Mouse (Mus musculus) pancreas, adult 10 weeks (tissue): Measurements from ENCODE around the gene Scube2. TPM values are rescaled to one million over a fixed set of nuclear protein-coding genes. Genes with fewer than 3 reads are reported as not detected.

Experiments used
- polyA plus RNA-seq: library from polyadenylated mRNA; stranded (reverse); fragments of 350-450 nt; fragmentation: Illumina TruSeq; extraction: RNeasy Lipid Tissue Mini Kit (QIAGEN cat#74804); gene quantifications from one replicate; pipeline ENCODE4 v1.2.3, GENCODE M21; 2015; ENCODE audit warnings: low read depth, low replicate concordance; ENCODE audit not compliant: insufficient read depth

Gene Scube2
- not detected for polyA plus RNA-seq

GRCm38 (mm10) chr7:109865370-109866229 lies at the start of gene Scube2:
Scube2 (minus strand) TSS chr7:109865679.

GRCm38 (mm10) chr7:109781470-109782203 lies 83.8 kb downstream of the Scube2 start, which contains the start of gene Nrip3:
Nrip3 (minus strand) TSS chr7:109782025.

GRCm38 (mm10) chr7:109752008-109752925 lies 113.2 kb downstream of the Scube2 start, which contains the start of gene Tmem9b:
Tmem9b (minus strand) TSS chr7:109752875.

Other genes starting within 250 kb of the Scube2 start
- gene St5, start 162.1 kb downstream of the Scube2 start, polyA plus RNA-seq, result 25.0 TPM
- gene Akip1, start 162.0 kb downstream of the Scube2 start, polyA plus RNA-seq, result 4.5 TPM
- not detected for gene BC051019, start 141.8 kb downstream of the Scube2 start, polyA plus RNA-seq
- not detected for gene Ascl3, start 134.0 kb downstream of the Scube2 start, polyA plus RNA-seq
- gene Tmem9b, start 112.8 kb downstream of the Scube2 start, polyA plus RNA-seq, result 11.0 TPM
- gene Nrip3, start 83.7 kb downstream of the Scube2 start, polyA plus RNA-seq, result not detected
- 23.0 TPM for gene Dennd5a, start 94.8 kb upstream of the Scube2 start, polyA plus RNA-seq
- gene Tmem41b, start 121.2 kb upstream of the Scube2 start, polyA plus RNA-seq, result 9.2 TPM
- 16.7 TPM for gene Ipo7, start 152.6 kb upstream of the Scube2 start, polyA plus RNA-seq
- gene Zfp143, start 195.5 kb upstream of the Scube2 start, polyA plus RNA-seq, result 3.4 TPM